Mouse (Mus musculus) layer of hippocampus, adult 8-10 months (tissue): ENCODE data around the gene Snx10. TPM values are rescaled to one million over a fixed set of nuclear protein-coding genes. Genes with fewer than 3 reads are reported as not detected.

Source experiments
- DNase-seq, 2 experiments: peaks; one replicate each; pipeline ENCODE4 v3.0.0; 2022; ENCODE audit warnings: low spot score in 2 of 2
- microRNA-seq, 2 experiments: library from miRNA; unstranded; fragments of <30 nt; microRNA quantifications; one replicate each; pipeline ENCODE4 v1.2.0; 2022
- total RNA-seq, 4 experiments: library from RNA; stranded (reverse); gene quantifications; 2 replicates each; pipeline ENCODE4 v1.2.4; 2022

Snx10 gene
- total RNA-seq, 4 experiments from 2014 or later: 95.0 to 117 (median 110) TPM

GRCm38 (mm10) chr6:51636019-51636568 lies 112.4 kb downstream of the Snx10 start:
- no peak for DNase-seq

Small RNA genes within 50 kb of the gene (microRNA-seq; reads per million reads assigned to microRNA genes)
- gene Gm22914: 0 reads per million in 2 experiments

Other genes starting within 250 kb of the Snx10 start
- gene Nfe2l3, start 91.2 kb upstream of the Snx10 start, total RNA-seq: 1 to 10 TPM; 2.8 to 5.2 (median 3.9) TPM
- gene Hnrnpa2b1, start 54.0 kb upstream of the Snx10 start, total RNA-seq: 100 to 1,000 TPM; 429 to 500 (median 469) TPM
- 100 to 1,000 TPM; 129 to 143 (median 138) TPM for gene Cbx3, start 53.5 kb upstream of the Snx10 start, total RNA-seq